Mouse (Mus musculus) neural tube, embryonic 12.5 days (tissue): ENCODE data around the gene Cwf19l1. TPM values are rescaled to one million over a fixed set of nuclear protein-coding genes. Genes with fewer than 3 reads are reported as not detected.

ENCODE experiments used
- ATAC-seq: fragments of 200-750 bp; cut with Nextera tagmentation; 2 replicates; pipeline ENCODE4 v1.8.0; 2017; ENCODE audit warnings: low read depth, mild to moderate bottlenecking, moderate TSS enrichment, moderate library complexity; ENCODE audit not compliant: low FRiP score
- H3K27ac ChIP-seq: fragments of 300-500 bp; sonication (generic); 2 replicates; pipeline ENCODE4 v1.5.1; 2016
- H3K27me3 ChIP-seq: fragments of 300-500 bp; sonication (generic); replicated peaks from 2 replicates; pipeline ENCODE4 v1.6.1; 2016; ENCODE audit warnings: mild to moderate bottlenecking
- H3K36me3 ChIP-seq: fragments of 300-500 bp; sonication (generic); 2 replicates; pipeline ENCODE4 v1.6.1; 2016; ENCODE audit warnings: mild to moderate bottlenecking
- H3K4me1 ChIP-seq: fragments of 300-500 bp; sonication (generic); 2 replicates; pipeline ENCODE4 v1.6.1; 2016
- H3K4me2 ChIP-seq: fragments of 300-500 bp; sonication (generic); replicated peaks from 2 replicates; pipeline ENCODE4 v1.6.1; 2016; ENCODE audit warnings: mild to moderate bottlenecking
- H3K4me3 ChIP-seq: fragments of 300-500 bp; sonication (generic); 2 replicates; pipeline ENCODE4 v1.5.1; 2016
- H3K9ac ChIP-seq: fragments of 300-500 bp; sonication (generic); 2 replicates; pipeline ENCODE4 v1.6.1; 2016; ENCODE audit warnings: mild to moderate bottlenecking
- H3K9me3 ChIP-seq: fragments of 300-500 bp; sonication (generic); 2 replicates; pipeline ENCODE4 v1.6.1; 2016; ENCODE audit warnings: mild to moderate bottlenecking
- WGBS: fragments of 180-500 bp; shearing (Covaris S2); methylation state at CpG from one replicate; pipeline ENCODE4 v1.1.7; 2016; 5-methylcytosine and 5-hydroxymethylcytosine counted together
- polyA plus RNA-seq: library from polyadenylated mRNA; unstranded; fragments of >200 nt; fragmentation: Nextera tagmentation; extraction: Ambion mirVana; gene quantifications from 2 replicates; pipeline ENCODE4 v1.2.1, GENCODE M21; 2016

The Cwf19l1 gene
- polyA plus RNA-seq: 33.8 and 35.8 TPM in 2 replicates

DNA sequence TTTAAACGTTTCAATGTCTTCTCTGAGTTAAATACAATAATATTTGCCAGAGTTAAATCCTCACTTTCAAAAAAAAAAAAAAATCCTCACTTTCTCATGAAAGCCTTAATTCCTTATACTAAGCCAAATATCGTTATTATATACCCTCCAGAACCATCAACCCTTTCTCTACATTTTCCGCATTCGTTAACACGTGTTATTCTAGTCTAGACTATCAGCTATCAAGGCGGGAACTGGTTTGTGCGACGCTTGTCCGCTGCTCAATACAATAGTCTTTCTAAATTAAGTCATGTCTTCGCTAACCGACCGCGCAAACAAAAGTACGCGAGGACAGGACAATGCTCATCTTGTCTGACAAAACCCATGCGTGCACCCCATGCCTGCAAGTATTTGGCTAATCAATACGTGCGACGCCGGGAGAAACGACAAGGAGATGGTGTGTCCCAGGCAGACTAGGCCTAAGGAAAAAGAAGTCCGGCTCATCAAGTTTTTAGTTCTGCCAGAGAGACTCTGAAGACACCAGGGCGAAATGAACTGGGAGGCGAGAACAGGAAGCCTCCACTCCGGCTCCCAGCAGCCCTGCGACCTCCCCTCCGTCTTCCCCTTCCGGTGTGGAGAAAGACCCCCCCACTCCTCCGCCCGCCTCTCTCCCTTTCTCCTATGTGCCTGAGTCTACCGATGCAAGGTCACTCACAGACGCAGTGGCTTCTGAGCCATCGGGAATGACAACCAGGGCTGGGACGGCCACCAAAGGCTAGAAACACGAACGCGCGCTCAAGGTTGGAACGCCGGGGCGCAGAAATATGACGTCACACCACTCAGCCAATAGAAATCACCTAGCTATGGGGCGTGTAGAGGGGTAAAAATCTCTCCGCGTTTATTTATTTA lies at the start of gene Cwf19l1:
TSS of gene Cwf19l1 (minus strand) at position 805 of the 888 bp plus-strand sequence.
- peak within 1 kb of the TSS; percentile 85 for H3K27ac ChIP-seq
- H3K9ac ChIP-seq: peak within 1 kb of the TSS; percentile 64
- peak within 1 kb of the TSS; percentile 77 for H3K4me2 ChIP-seq
- H3K4me1 ChIP-seq: peaks cover 8% of the 10 kb centered on the region
- under 1% methylated on average over 45 of the region's 45 CpGs for whole genome bisulfite sequencing
- peak within 1 kb of the TSS; percentile 73 for H3K4me3 ChIP-seq
- H3K27me3 ChIP-seq: no peaks in the 10 kb centered on the region
- ATAC-seq: peak; percentile 90
- H3K36me3 ChIP-seq: peaks cover 37% of the 10 kb centered on the region
- H3K9me3 ChIP-seq: no peaks in the 10 kb centered on the region

DNA sequence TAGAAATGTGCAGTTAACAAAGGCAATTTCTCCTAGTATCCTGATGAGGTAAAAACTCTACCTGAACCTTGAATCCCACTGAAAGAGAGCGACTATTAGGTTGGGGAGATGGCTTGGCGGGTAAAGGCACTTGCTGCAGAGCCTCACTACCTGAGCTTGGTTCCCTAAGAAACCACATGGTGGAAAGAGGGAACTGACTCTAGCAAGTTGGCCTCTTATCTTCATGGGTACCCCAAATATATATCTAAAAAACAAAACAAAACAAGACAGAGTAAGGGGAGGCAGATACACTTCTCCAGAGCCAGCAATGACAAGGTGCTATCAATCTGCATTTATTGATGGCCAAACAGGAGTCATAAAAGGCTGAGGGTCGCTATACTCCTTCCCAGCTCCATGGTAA lies 48.3 kb upstream of the Cwf19l1 start:
- no peak overlapping the region for H3K4me2 ChIP-seq
- H3K27ac ChIP-seq: no peak overlapping the region
- 60% methylated on average over 3 of the region's 3 CpGs for WGBS
- no peaks in the 10 kb centered on the region for H3K9me3 ChIP-seq
- no peaks in the 10 kb centered on the region for H3K36me3 ChIP-seq
- ATAC-seq: no peak
- H3K4me1 ChIP-seq: no peaks in the 10 kb centered on the region
- H3K9ac ChIP-seq: no peak overlapping the region
- H3K27me3 ChIP-seq: no peaks in the 10 kb centered on the region
- no peak overlapping the region for H3K4me3 ChIP-seq

DNA sequence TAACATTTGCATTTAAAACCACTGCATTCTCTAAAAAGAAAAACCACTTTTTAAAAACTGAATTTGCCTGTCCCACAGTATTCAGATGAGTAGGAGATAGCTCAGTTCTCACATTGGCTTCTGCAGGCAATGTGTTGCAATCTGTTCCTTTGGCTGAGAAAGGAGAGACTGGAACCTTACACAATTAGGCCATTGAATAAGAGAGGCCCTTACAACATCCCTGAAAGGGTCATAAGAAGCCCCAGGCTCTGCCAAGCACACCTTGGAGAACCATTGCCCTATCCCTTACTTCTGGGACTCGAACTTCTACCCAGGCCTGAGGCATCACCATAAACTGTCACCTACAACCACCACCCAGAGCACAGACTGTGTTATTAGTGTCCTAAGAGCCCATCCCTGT lies 44.8 kb upstream of the Cwf19l1 start:
- Histone ChIP-seq H3K9me3 (peaks cover 9% of the 10 kb centered on the region; the same call in 1 of the 2 replicates), H3K4me2 (no peak overlapping the region), H3K4me3 (no peak overlapping the region), H3K27ac (no peak overlapping the region), H3K4me1 (no peaks in the 10 kb centered on the region), H3K36me3 (no peaks in the 10 kb centered on the region), H3K9ac (no peak overlapping the region), H3K27me3 (no peaks in the 10 kb centered on the region)
- WGBS: 87% methylated on average over 1 of the region's 1 CpGs
- no peak for ATAC-seq

DNA sequence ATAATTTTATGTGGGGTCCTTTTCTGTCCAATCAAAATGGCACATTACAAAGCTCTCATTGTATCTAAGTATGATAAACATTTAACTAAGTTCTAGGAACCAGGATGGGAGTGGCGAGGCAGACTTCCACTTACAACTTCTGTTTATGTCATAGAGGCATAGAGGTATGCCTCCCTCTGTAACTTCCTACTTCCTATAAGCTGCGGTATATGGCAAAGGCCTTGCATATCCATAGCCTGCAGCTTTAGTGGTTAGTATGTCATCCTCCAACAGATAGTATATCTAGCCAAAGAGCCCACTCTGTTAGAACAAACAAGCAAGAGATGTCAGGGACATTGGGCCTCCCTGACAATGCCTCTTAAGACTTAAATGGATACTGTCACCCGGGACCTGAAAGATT lies 41.1 kb upstream of the Cwf19l1 start:
- WGBS: 91% methylated on average over 3 of the region's 3 CpGs
- Histone ChIP-seq H3K36me3 (no peaks in the 10 kb centered on the region), H3K4me3 (no peak overlapping the region), H3K27me3 (no peaks in the 10 kb centered on the region), H3K9ac (no peak overlapping the region), H3K9me3 (peaks cover 16% of the 10 kb centered on the region; the same call in 1 of the 2 replicates), H3K4me1 (no peaks in the 10 kb centered on the region), H3K4me2 (no peak overlapping the region), H3K27ac (no peak overlapping the region)
- ATAC-seq: no peak

DNA sequence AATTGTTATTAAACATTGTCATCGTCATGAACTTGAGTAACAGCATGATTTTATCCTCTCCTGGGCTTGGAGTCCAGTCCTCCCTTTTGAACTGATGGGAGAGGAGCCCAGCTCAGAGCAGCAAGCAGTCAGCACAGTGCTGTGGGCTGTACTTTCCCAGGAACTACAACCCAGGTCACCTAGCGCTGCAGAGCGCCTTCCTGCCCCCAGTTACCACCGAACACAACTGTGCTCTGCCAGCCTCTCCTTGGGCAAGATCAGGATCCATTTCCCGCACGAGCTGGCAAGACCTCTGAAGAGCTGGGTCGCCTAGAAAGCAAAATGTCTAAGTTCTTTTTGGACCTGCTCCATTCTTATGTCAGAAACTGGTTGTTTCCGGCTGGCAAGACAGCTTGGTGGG lies 39.2 kb upstream of the Cwf19l1 start:
- H3K4me2 ChIP-seq: no peak overlapping the region
- H3K27ac ChIP-seq: no peak overlapping the region
- 77% methylated on average over 8 of the region's 8 CpGs for WGBS
- H3K4me3 ChIP-seq: no peak overlapping the region
- H3K9me3 ChIP-seq: peaks cover 16% of the 10 kb centered on the region; the same call in 1 of the 2 replicates
- no peaks in the 10 kb centered on the region for H3K36me3 ChIP-seq
- no peaks in the 10 kb centered on the region for H3K27me3 ChIP-seq
- no peaks in the 10 kb centered on the region for H3K4me1 ChIP-seq
- H3K9ac ChIP-seq: no peak overlapping the region
- ATAC-seq: no peak

DNA sequence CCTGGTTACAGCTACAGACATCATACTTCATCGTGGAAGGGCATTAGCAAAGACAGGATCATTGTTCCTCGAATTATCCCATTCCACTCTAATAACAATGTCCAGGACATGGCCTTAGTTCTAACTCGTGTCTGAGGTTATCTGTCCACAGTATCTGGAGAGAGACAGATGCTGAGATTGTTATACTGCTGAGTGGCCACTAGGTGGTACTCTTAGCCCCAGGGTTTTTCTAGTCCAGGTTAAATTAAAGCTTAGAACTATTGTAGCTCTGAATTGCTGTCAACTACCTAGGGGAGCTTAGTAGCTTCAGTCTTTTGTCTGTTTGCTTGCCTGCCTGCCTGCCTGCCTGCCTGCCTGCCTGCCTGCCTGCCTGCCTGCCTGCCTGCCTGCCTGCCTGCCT lies 25.8 kb upstream of the Cwf19l1 start:
- 18% methylated on average over 3 of the region's 3 CpGs for WGBS
- Histone ChIP-seq H3K4me2 (no peak overlapping the region), H3K36me3 (no peaks in the 10 kb centered on the region), H3K27me3 (no peaks in the 10 kb centered on the region), H3K9ac (no peak overlapping the region), H3K9me3 (no peaks in the 10 kb centered on the region), H3K27ac (no peak overlapping the region), H3K4me1 (no peaks in the 10 kb centered on the region), H3K4me3 (no peak overlapping the region)
- no peak for ATAC-seq

DNA sequence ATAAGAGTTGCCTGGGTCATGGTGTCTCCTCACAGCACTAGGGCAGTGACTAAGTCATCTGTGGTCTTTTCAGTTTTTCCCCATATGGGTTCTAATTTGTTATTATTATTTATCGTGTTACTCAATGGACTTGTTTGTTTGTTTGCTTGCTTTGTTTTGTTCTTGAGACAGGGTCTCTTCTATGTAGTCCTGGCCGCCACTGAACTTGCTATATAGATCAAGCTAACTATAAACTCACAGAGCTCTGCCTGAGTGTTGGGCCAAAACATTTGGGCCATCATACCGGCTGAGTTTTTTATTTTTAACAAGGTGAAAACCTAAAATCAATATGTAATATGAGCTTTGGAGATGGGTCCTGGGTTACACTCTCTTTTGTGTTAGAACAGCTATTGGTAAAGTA lies 23.7 kb upstream of the Cwf19l1 start:
- 88% methylated on average over 3 of the region's 3 CpGs for WGBS
- Histone ChIP-seq H3K4me2 (no peak overlapping the region), H3K9ac (no peak overlapping the region), H3K36me3 (no peaks in the 10 kb centered on the region), H3K27ac (no peak overlapping the region), H3K27me3 (no peaks in the 10 kb centered on the region), H3K4me1 (no peaks in the 10 kb centered on the region), H3K4me3 (no peak overlapping the region), H3K9me3 (no peaks in the 10 kb centered on the region)
- no peak for ATAC-seq

DNA sequence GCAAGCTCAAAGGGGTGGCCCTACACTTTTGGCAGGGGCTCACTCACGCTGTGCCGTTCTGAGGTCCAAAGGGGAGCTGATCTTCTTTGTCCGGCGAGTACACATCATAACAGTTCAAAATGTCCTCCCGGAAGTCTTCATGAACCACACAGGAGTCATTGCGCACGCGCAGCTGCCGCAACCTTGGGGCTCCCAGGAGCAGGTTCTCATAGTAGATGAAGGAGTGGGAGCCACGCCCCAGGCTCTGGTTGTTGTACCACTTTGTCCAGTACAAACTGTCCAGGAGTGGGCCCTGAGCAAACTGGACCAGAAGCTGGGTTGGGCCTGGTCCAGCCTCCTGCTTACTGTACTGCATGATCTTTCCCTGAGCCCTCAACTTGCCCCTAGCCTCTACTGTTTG lies 21.3 kb upstream of the Cwf19l1 start:
- Histone ChIP-seq H3K27ac (no peak overlapping the region), H3K9me3 (no peaks in the 10 kb centered on the region), H3K36me3 (no peaks in the 10 kb centered on the region), H3K4me2 (no peak overlapping the region), H3K9ac (no peak overlapping the region), H3K27me3 (no peaks in the 10 kb centered on the region), H3K4me3 (no peak overlapping the region), H3K4me1 (no peaks in the 10 kb centered on the region)
- WGBS: 92% methylated on average over 10 of the region's 10 CpGs
- no peak for ATAC-seq

DNA sequence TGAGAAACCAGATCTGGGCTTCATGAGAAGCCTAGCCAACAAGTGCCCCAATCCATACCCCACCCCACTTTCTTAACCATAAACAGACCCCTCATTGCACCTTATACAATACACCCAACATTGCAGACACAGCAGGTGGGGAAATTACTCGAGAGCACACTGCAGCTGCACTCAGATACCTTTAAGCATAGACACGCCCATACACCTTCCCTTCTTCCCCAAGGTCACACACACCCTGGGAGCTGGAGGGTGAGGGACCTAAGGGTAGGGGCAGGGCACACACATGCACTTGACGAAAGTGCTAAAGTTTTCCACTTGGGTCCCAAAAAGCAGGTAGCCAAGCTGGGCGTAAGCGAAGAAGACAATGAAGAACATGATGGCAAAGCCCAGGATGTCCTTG lies 18.1 kb upstream of the Cwf19l1 start:
- H3K36me3 ChIP-seq: no peaks in the 10 kb centered on the region
- no peaks in the 10 kb centered on the region for H3K9me3 ChIP-seq
- no peak overlapping the region for H3K4me3 ChIP-seq
- WGBS: 81% methylated on average over 5 of the region's 5 CpGs
- H3K4me1 ChIP-seq: no peaks in the 10 kb centered on the region
- no peak overlapping the region for H3K9ac ChIP-seq
- no peak for ATAC-seq
- H3K4me2 ChIP-seq: no peak overlapping the region
- no peaks in the 10 kb centered on the region for H3K27me3 ChIP-seq
- H3K27ac ChIP-seq: no peak overlapping the region

DNA sequence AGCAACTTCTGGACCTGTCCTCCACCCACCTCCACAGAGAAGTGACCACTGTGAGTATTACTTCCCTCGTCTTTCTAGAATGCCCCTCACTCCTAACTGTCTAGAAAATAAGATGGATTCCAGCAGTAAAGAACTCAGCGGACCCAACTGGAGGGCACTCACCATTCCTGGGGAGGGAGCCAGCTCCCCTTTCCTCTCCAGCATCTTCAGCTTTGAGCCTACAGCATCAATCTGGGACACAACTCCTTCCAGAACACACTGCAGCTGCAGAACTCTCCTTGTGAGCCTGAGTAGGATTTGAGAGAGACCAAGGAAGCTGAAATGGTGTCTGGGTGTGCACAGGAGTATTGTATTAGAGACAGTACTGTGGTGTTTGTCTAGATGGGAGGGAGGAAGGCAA lies 13.3 kb upstream of the Cwf19l1 start:
- Histone ChIP-seq H3K36me3 (peaks cover 3% of the 10 kb centered on the region; the same call in 1 of the 2 replicates), H3K9me3 (no peaks in the 10 kb centered on the region), H3K27ac (no peak overlapping the region), H3K4me2 (no peak overlapping the region), H3K4me1 (peaks cover 8% of the 10 kb centered on the region), H3K27me3 (no peaks in the 10 kb centered on the region), H3K4me3 (no peak overlapping the region), H3K9ac (no peak overlapping the region)
- WGBS: 80% methylated on average over 2 of the region's 2 CpGs
- ATAC-seq: no peak

DNA sequence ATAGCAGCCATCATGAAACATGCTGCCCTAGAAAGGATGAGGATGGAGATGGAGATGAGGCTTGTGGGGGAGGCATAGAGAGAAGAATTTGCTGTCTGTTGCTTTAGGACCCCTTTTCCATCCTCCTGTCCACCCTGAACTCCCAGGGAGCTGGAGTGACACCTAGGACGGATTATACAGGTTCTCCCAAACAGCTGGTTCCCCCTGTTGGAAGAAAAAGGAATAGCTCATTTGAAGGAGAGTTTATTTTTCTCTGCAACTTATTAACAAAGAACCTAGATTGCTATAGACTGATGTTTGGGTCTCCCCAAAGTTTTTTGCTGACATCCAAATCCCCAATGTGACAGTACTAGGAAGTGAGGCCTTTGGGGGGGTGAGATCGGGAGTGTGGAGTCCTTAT lies 12.7 kb upstream of the Cwf19l1 start:
- no peak overlapping the region for H3K4me3 ChIP-seq
- no peak for ATAC-seq
- no peak overlapping the region for H3K27ac ChIP-seq
- no peak overlapping the region for H3K9ac ChIP-seq
- 37% methylated on average over 2 of the region's 2 CpGs for WGBS
- H3K36me3 ChIP-seq: peaks cover 9% of the 10 kb centered on the region
- H3K27me3 ChIP-seq: no peaks in the 10 kb centered on the region
- no peaks in the 10 kb centered on the region for H3K9me3 ChIP-seq
- H3K4me1 ChIP-seq: peaks cover 8% of the 10 kb centered on the region
- H3K4me2 ChIP-seq: no peak overlapping the region

DNA sequence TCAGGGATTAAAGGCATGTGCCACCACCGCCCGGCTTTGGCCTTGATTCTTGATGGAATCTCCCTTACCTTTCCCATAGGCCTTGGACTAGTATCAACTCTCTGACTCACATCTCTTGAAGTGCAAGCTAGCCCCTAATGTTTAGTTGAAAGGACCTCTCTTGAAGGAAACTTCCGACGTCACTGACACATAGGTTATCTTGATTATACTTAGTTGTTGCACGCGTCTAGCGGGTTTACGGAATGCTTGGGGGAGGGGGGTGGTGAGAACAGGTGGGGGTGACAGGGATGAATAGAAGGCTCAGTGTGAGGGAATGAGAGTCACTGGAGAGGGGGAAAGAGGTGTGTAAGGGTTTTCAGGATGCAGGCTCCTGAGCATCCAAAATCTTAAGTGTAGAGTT lies 11.3 kb upstream of the Cwf19l1 start:
- Histone ChIP-seq H3K4me2 (no peak overlapping the region), H3K4me3 (no peak overlapping the region), H3K27ac (no peak overlapping the region), H3K36me3 (peaks cover 22% of the 10 kb centered on the region), H3K27me3 (no peaks in the 10 kb centered on the region), H3K9ac (no peak overlapping the region), H3K4me1 (peaks cover 8% of the 10 kb centered on the region), H3K9me3 (no peaks in the 10 kb centered on the region)
- ATAC-seq: no peak
- 97% methylated on average over 8 of the region's 8 CpGs for WGBS

DNA sequence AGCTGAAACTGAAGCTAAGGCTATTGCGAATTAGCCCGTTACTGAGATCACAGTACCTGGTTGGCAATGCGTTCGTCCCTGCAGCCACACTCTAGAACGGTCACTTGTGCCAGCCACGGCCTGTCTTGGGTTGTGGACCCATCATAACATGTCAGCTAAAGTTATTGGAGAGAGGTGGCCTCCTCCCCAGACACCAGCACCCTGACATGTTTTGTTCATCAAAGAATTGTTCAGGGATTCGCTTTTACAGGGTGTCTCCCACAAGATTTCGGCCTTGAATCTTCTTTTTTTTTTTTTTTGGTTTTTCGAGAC lies 10.8 kb upstream of the Cwf19l1 start:
- H3K27ac ChIP-seq: no peak overlapping the region
- H3K4me1 ChIP-seq: peaks cover 8% of the 10 kb centered on the region
- H3K4me2 ChIP-seq: peak overlapping the region; percentile 77
- peak overlapping the region; percentile 71 for H3K4me3 ChIP-seq
- no peaks in the 10 kb centered on the region for H3K27me3 ChIP-seq
- peak overlapping the region; percentile 73 for H3K9ac ChIP-seq
- H3K9me3 ChIP-seq: no peaks in the 10 kb centered on the region
- H3K36me3 ChIP-seq: peaks cover 26% of the 10 kb centered on the region
- 65% methylated on average over 9 of the region's 9 CpGs for WGBS
- ATAC-seq: peak; percentile 21; the same call in 1 of the 2 replicates
